Mouse (Mus musculus) left cerebral cortex, adult 2 months (tissue): ENCODE data around the gene Mapk3. TPM values are rescaled to one million over a fixed set of nuclear protein-coding genes. Genes with fewer than 3 reads are reported as not detected.
A peak's percentile ranks its signal among the peaks of the same experiment; 100 is the strongest.

Source experiments
- DNase-seq, 2 experiments: peaks; one replicate each; pipeline ENCODE4 v3.0.0; 2021 to 2022; ENCODE audit warnings: low spot score in 2 of 2, mixed read lengths in 1 of 2; ENCODE audit errors: extremely low spot score in 1 of 2
- H3K27ac ChIP-seq: fragments of 200-600 bp; 2 replicates; pipeline ENCODE4 v1.8.1; 2022
- H3K4me3 ChIP-seq: fragments of 200-600 bp; 2 replicates; pipeline ENCODE4 v1.8.1; 2022
- CTCF ChIP-seq: fragments of 200-600 bp; IDR thresholded peaks from 2 replicates; pipeline ENCODE4 v1.8.1; 2022; ENCODE audit warnings: antibody characterized with exemption, mild to moderate bottlenecking, moderate library complexity
- intact Hi-C: fragments of 180-260 bp; cut with DNase I; formaldehyde crosslinking; loops from one replicate; pipeline ENCODE4 v1.15.1; 2025
- total RNA-seq, 2 experiments: library from RNA; stranded (reverse); gene quantifications; 2 replicates each; pipeline ENCODE4 v1.2.3; 2021

The Mapk3 gene
- total RNA-seq, 2 experiments from 2014 or later = 155 to 166 TPM

GRCm38 (mm10) chr7:126740132-126740735, 19.2 kb upstream of the Mapk3 start:
- intact Hi-C loops = loop anchor here (5.0 kb wide), 1 partner anchor 38 kb away; no protein-coding TSS in a partner anchor
- peak overlapping the region; percentile 75 for H3K27ac ChIP-seq
- no peak for DNase-seq
- H3K4me3 ChIP-seq = no peak overlapping the region
- TF ChIP-seq CTCF = no peak

- Histone ChIP-seq H3K27ac (no peak overlapping the region), H3K4me3 (no peak overlapping the region)
- intact Hi-C loops = loop anchor here (5.0 kb wide), 1 partner anchor 39 kb away; no protein-coding TSS in a partner anchor
- DNase-seq = no peak
- no peak for TF ChIP-seq CTCF
These were observed 18.4 kb upstream of the Mapk3 start for GRCm38 (mm10) chr7:126740977-126741376.

- H3K4me3 ChIP-seq = no peak overlapping the region
- no peak for DNase-seq
- H3K27ac ChIP-seq = no peak overlapping the region
- intact Hi-C loops = loop anchor here (5.0 kb wide), 1 partner anchor 39 kb away; no protein-coding TSS in a partner anchor
- no peak for TF ChIP-seq CTCF
These were observed 17.9 kb upstream of the Mapk3 start for GRCm38 (mm10) chr7:126741452-126741851.

- intact Hi-C loops = loop anchor here (5.0 kb wide), 1 partner anchor 40 kb away; no protein-coding TSS in a partner anchor
- TF ChIP-seq CTCF = no peak
- Histone ChIP-seq H3K27ac (no peak overlapping the region), H3K4me3 (no peak overlapping the region)
- DNase-seq = no peak
These were observed 17.4 kb upstream of the Mapk3 start for GRCm38 (mm10) chr7:126741964-126742482.

GRCm38 (mm10) chr7:126746066-126746465, 13.3 kb upstream of the Mapk3 start:
- Histone ChIP-seq H3K4me3 (no peak overlapping the region), H3K27ac (peak overlapping the region; percentile 25; the same call in 1 of the 2 replicates)
- intact Hi-C loops = no loop called here
- TF ChIP-seq CTCF = no peak
- no peak for DNase-seq

- intact Hi-C loops = no loop called here
These were observed 12.6 kb upstream of the Mapk3 start for GRCm38 (mm10) chr7:126746798-126747197.

GRCm38 (mm10) chr7:126748824-126749223, 10.6 kb upstream of the Mapk3 start:
- TF ChIP-seq CTCF = no peak
- H3K4me3 ChIP-seq = no peak overlapping the region
- intact Hi-C loops = no loop called here
- H3K27ac ChIP-seq = no peak overlapping the region
- DNase-seq = no peak

More at GRCm38 (mm10) chr7:126746798-126747197, 12.6 kb upstream of the Mapk3 start:
- Histone ChIP-seq H3K27ac (no peak overlapping the region), H3K4me3 (no peak overlapping the region)
- TF ChIP-seq CTCF = no peak
- no peak for DNase-seq

GRCm38 (mm10) chr7:126749582-126750343, 9.6 kb upstream of the Mapk3 start:
- intact Hi-C loops = no loop called here
- H3K4me3 ChIP-seq = no peak overlapping the region
- H3K27ac ChIP-seq = no peak overlapping the region
- TF ChIP-seq CTCF = peak; percentile 21; the same call in 1 of the 2 replicates
- DNase-seq = no peak

- peak; percentile 96 for TF ChIP-seq CTCF
- peak; percentile 65 to 72 for DNase-seq
- intact Hi-C loops = no loop called here
- no peak overlapping the region for H3K27ac ChIP-seq
- no peak overlapping the region for H3K4me3 ChIP-seq
These were observed 4.5 kb upstream of the Mapk3 start for GRCm38 (mm10) chr7:126754866-126755265.

- TF ChIP-seq CTCF = no peak
- H3K4me3 ChIP-seq = no peak overlapping the region
- peak overlapping the region; percentile 80; the same call in 1 of the 2 replicates for H3K27ac ChIP-seq
- intact Hi-C loops = no loop called here
- no peak for DNase-seq
These were observed 862 bp upstream of the Mapk3 start for GRCm38 (mm10) chr7:126758539-126758938.

GRCm38 (mm10) chr7:126759672-126760390, 430 bp downstream of the Mapk3 start:
- no peak for TF ChIP-seq CTCF
- intact Hi-C loops = loop anchor here (5.0 to 10.0 kb wide), 3 partner anchors 58 to 352 kb away; partner anchors contain the start of gene Tufm

More at GRCm38 (mm10) chr7:126759672-126760390, 430 bp downstream of the Mapk3 start:
- peak overlapping the region; percentile 96 for H3K27ac ChIP-seq
- H3K4me3 ChIP-seq = peak overlapping the region; percentile 62
- DNase-seq = no peak
